Comparison of ENCODE assay signal across 13 mouse cellular contexts in genomic region chr1:193207503-193207902, GRCm38 (mm10). TPM values are rescaled to one million over a fixed set of nuclear protein-coding genes. Genes with fewer than 3 reads are reported as not detected.
DNase-seq lines count a peak whose midpoint lies in the region; ATAC-seq lines count a peak whose summit lies in the region.
"Had no signal": no experiment of that assay in that cellular context is flagged by ENCODE, and none has a peak within 500 bp of the region (broad histone marks: within the 10 kb centered on the region; RNA-seq: fewer than 3 reads in every experiment).

TSS of gene Lamb3 (plus strand) at chr1:193207699.

- H3K4me1 ChIP-seq in heart, embryonic 11.5 days (ENCODE audit: control insufficient read depth, insufficient read depth, low read length) = no peaks in the 10 kb centered on the region
- no peaks in the 10 kb centered on the region for H3K4me1 ChIP-seq in stomach, embryonic 16.5 days (ENCODE audit: control insufficient read depth, insufficient read depth, low read length)
- no peaks in the 10 kb centered on the region for H3K4me1 ChIP-seq in hindbrain, embryonic 12.5 days
- no peaks in the 10 kb centered on the region for H3K4me1 ChIP-seq in kidney, embryonic 15.5 days
- H3K4me1 ChIP-seq: limb, embryonic 13.5 days had no signal

- DNase-seq in heart, postnatal 36 days = no peak
- DNase-seq in thymus, postnatal 0 days (ENCODE audit: low spot score) = no peak
- DNase-seq in thymus, postnatal 25 days = no peak
- no peak for DNase-seq in large intestine, adult 2 months (ENCODE audit: low read depth, low spot score)
- DNase-seq: gastrocnemius, postnatal 25 days had no signal

- no peaks in the 10 kb centered on the region for H3K27me3 ChIP-seq in heart, embryonic 11.5 days (ENCODE audit: control insufficient read depth, insufficient read depth, low read length)
- H3K27me3 ChIP-seq in stomach, embryonic 16.5 days (ENCODE audit: control insufficient read depth, insufficient read depth, low read length) = no peaks in the 10 kb centered on the region
- no peaks in the 10 kb centered on the region for H3K27me3 ChIP-seq in hindbrain, embryonic 12.5 days
- no peaks in the 10 kb centered on the region for H3K27me3 ChIP-seq in kidney, embryonic 15.5 days
- H3K27me3 ChIP-seq: limb, embryonic 13.5 days had no signal

- no peak within 1 kb of the TSS for H3K4me2 ChIP-seq in heart, embryonic 11.5 days
- no peak within 1 kb of the TSS for H3K4me2 ChIP-seq in stomach, embryonic 16.5 days (ENCODE audit: low read depth, low read length)
- no peak within 1 kb of the TSS for H3K4me2 ChIP-seq in hindbrain, embryonic 12.5 days (replicated peaks)
- no peak within 1 kb of the TSS for H3K4me2 ChIP-seq in kidney, embryonic 15.5 days
- H3K4me2 ChIP-seq: limb, embryonic 13.5 days had no signal

- no peaks in the 10 kb centered on the region for H3K36me3 ChIP-seq in heart, embryonic 11.5 days (ENCODE audit: control insufficient read depth, insufficient read depth, low read length)
- H3K36me3 ChIP-seq in stomach, embryonic 16.5 days (ENCODE audit: control insufficient read depth, insufficient read depth, low read length) = no peaks in the 10 kb centered on the region
- H3K36me3 ChIP-seq in hindbrain, embryonic 12.5 days = no peaks in the 10 kb centered on the region
- no peaks in the 10 kb centered on the region for H3K36me3 ChIP-seq in kidney, embryonic 15.5 days
- H3K36me3 ChIP-seq: limb, embryonic 13.5 days had no signal

- intact Hi-C loops in heart, postnatal 36 days (cut with DNase I) = loop anchor here (5.0 kb wide), 2 partner anchors 155 to 170 kb away; no protein-coding TSS in a partner anchor

- WGBS in heart, embryonic 11.5 days (ENCODE audit: insufficient replicate concordance) = 76% methylated on average over 3 of the region's 3 CpGs
- 79% methylated on average over 3 of the region's 3 CpGs for WGBS in large intestine, adult 2 months
- WGBS in stomach, embryonic 16.5 days = 87% methylated on average over 3 of the region's 3 CpGs
- WGBS in hindbrain, embryonic 12.5 days = 89% methylated on average over 3 of the region's 3 CpGs
- 85% methylated on average over 3 of the region's 3 CpGs for WGBS in kidney, embryonic 15.5 days

- no peak within 1 kb of the TSS for H3K27ac ChIP-seq in heart, embryonic 11.5 days (ENCODE audit: low read depth, low read length)
- H3K27ac ChIP-seq in stomach, embryonic 16.5 days (ENCODE audit: low read length) = no peak within 1 kb of the TSS
- no peak within 1 kb of the TSS for H3K27ac ChIP-seq in hindbrain, embryonic 12.5 days
- no peak within 1 kb of the TSS for H3K27ac ChIP-seq in kidney, embryonic 15.5 days
- H3K27ac ChIP-seq: left cerebral cortex, adult 2 months; limb, embryonic 13.5 days had no signal

- no peak within 1 kb of the TSS for H3K9ac ChIP-seq in heart, embryonic 11.5 days (ENCODE audit: low read depth, low read length)
- H3K9ac ChIP-seq in stomach, embryonic 16.5 days (ENCODE audit: low read length) = no peak within 1 kb of the TSS
- H3K9ac ChIP-seq in hindbrain, embryonic 12.5 days = no peak within 1 kb of the TSS
- H3K9ac ChIP-seq in kidney, embryonic 15.5 days = no peak within 1 kb of the TSS
- H3K9ac ChIP-seq: limb, embryonic 13.5 days had no signal

- no peaks in the 10 kb centered on the region for H3K9me3 ChIP-seq in heart, embryonic 11.5 days (replicated peaks; ENCODE audit: control insufficient read depth, low read length)
- H3K9me3 ChIP-seq in stomach, embryonic 16.5 days (replicated peaks; ENCODE audit: control insufficient read depth, low read length) = no peaks in the 10 kb centered on the region
- no peaks in the 10 kb centered on the region for H3K9me3 ChIP-seq in hindbrain, embryonic 12.5 days (replicated peaks)
- no peaks in the 10 kb centered on the region for H3K9me3 ChIP-seq in kidney, embryonic 15.5 days (replicated peaks)
- H3K9me3 ChIP-seq: limb, embryonic 13.5 days; megakaryocyte, embryonic 14.5 days had no signal

- H3K4me3 ChIP-seq in heart, embryonic 11.5 days (ENCODE audit: low read depth, low read length) = no peak within 1 kb of the TSS
- no peak within 1 kb of the TSS for H3K4me3 ChIP-seq in stomach, embryonic 16.5 days (replicated peaks; ENCODE audit: low read length)
- H3K4me3 ChIP-seq in hindbrain, embryonic 12.5 days = no peak within 1 kb of the TSS
- no peak within 1 kb of the TSS for H3K4me3 ChIP-seq in kidney, embryonic 15.5 days (replicated peaks)
- H3K4me3 ChIP-seq: left cerebral cortex, adult 2 months; limb, embryonic 13.5 days; megakaryocyte, embryonic 14.5 days had no signal

- ATAC-seq in heart, embryonic 11.5 days (replicated peaks; ENCODE audit: insufficient number of reproducible peaks, low FRiP score, low TSS enrichment) = no peak
- ATAC-seq in stomach, embryonic 16.5 days (ENCODE audit: insufficient read depth, low FRiP score) = no peak
- ATAC-seq in hindbrain, embryonic 12.5 days (ENCODE audit: low FRiP score) = no peak
- no peak for ATAC-seq in kidney, embryonic 15.5 days (replicated peaks; ENCODE audit: low FRiP score)
- ATAC-seq: forebrain, embryonic 14.5 days had no signal

RNA-seq across cellular contexts. Expression of gene Lamb3, which starts in this region (rescaled TPM):
- total RNA-seq in heart, postnatal 36 days (2021) = 10 to 100 TPM; 10.2 to 13.0 TPM
- 0.64 and 1.2 TPM in 2 replicates for polyA plus RNA-seq in heart, embryonic 11.5 days (2014; fragmentation: Nextera tagmentation; extraction: Ambion mirVana)
- 21.1 and 22.2 TPM in 2 replicates for polyA plus RNA-seq in thymus, postnatal 0 days (2015; fragmentation: Nextera tagmentation; extraction: Ambion mirVana)
- polyA plus RNA-seq in large intestine, adult 2 months (2012; rRNA removed) = 14.7 and 16.7 TPM in 2 replicates
- 17.6 and 24.6 TPM in 2 replicates for polyA plus RNA-seq in stomach, embryonic 16.5 days (2015; fragmentation: Nextera tagmentation; extraction: Ambion mirVana)
- 0.36 and 0.52 TPM in 2 replicates for polyA plus RNA-seq in hindbrain, embryonic 12.5 days (2016; fragmentation: Nextera tagmentation; extraction: Ambion mirVana)
- 1.2 and 1.6 TPM in 2 replicates for polyA plus RNA-seq in kidney, embryonic 15.5 days (2015; fragmentation: Nextera tagmentation; extraction: Ambion mirVana)
